Mouse (Mus musculus): ENCODE data around the gene Slc46a3. TPM values are rescaled to one million over a fixed set of nuclear protein-coding genes. Genes with fewer than 3 reads are reported as not detected.

The Slc46a3 gene
- polyA plus RNA-seq, 1 experiment from 2014 or later: 1.7 TPM

DNA sequence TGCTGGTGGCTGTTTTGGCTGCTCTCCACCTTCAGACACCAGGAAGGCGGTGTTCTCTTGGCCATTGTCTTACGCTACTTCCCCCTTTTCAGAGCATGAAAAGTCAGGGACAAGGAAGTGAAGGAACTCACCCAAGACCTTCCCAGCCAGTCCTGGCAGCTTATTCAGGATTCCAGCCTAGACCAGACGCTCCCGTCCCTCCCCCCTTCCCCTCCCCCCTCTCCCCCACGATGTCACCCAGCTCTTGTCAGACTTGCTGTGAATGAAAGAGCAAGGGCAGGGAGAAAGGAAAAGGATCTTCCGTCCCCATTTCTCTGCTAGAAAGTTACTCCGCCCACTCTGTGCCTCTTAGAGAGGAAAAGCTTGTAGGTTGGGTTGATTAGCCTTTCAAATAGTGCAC, 51.3 kb downstream of the Slc46a3 start:
- no peak overlapping the region for H3K9ac ChIP-seq (ENCODE audit: low read length)
- no peak overlapping the region for H3K4me2 ChIP-seq (ENCODE audit: low read depth, severe bottlenecking)
- no peak for DNase-seq (ENCODE audit: low spot score)
- H3K4me1 ChIP-seq (ENCODE audit: control insufficient read depth, insufficient read depth, low read length): no peaks in the 10 kb centered on the region
- H3K36me3 ChIP-seq (ENCODE audit: control insufficient read depth, insufficient read depth, low read length): no peaks in the 10 kb centered on the region
- ATAC-seq (ENCODE audit: insufficient number of reproducible peaks, low FRiP score, low TSS enrichment, low read depth): no peak
- H3K9me3 ChIP-seq (ENCODE audit: control insufficient read depth, low read length): no peaks in the 10 kb centered on the region
- WGBS: 56% methylated on average over 7 of the region's 7 CpGs
- no peak overlapping the region for H3K27ac ChIP-seq (replicated peaks; ENCODE audit: low read depth, low read length)
- no peak overlapping the region for H3K4me3 ChIP-seq (ENCODE audit: low read depth, low read length)
- H3K27me3 ChIP-seq (ENCODE audit: control insufficient read depth, insufficient read depth, low read length): no peaks in the 10 kb centered on the region

DNA sequence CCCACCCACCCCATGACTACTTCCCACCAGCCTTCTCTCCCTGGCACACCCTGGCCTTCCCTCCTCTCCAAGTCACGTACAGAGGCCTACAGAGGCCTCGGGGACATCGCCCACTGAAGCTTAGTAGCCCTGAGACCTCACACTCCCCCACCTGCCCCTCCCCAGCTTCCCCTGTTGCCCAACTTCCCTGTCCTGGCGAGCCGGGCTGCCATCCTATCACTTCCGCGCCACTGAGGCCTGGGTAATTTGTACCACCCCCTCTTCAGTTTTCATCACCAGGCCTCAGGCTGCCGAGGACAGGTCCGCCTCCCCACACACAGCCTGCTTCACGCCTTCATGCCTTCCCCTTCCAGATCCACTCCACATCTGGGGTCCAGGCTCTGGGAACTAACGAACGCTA, 55.2 kb downstream of the Slc46a3 start:
- Histone ChIP-seq H3K4me1 (ENCODE audit: control insufficient read depth, insufficient read depth, low read length) (no peaks in the 10 kb centered on the region), H3K4me3 (ENCODE audit: low read depth, low read length) (no peak overlapping the region), H3K4me2 (ENCODE audit: low read depth, severe bottlenecking) (no peak overlapping the region), H3K27me3 (ENCODE audit: control insufficient read depth, insufficient read depth, low read length) (no peaks in the 10 kb centered on the region), H3K9me3 (ENCODE audit: control insufficient read depth, low read length) (no peaks in the 10 kb centered on the region), H3K27ac (replicated peaks; ENCODE audit: low read depth, low read length) (no peak overlapping the region), H3K9ac (ENCODE audit: low read length) (no peak overlapping the region), H3K36me3 (ENCODE audit: control insufficient read depth, insufficient read depth, low read length) (no peaks in the 10 kb centered on the region)
- no peak for ATAC-seq (ENCODE audit: insufficient number of reproducible peaks, low FRiP score, low TSS enrichment, low read depth)
- 70% methylated on average over 12 of the region's 12 CpGs for whole genome bisulfite sequencing
- DNase-seq (ENCODE audit: low spot score): no peak

DNA sequence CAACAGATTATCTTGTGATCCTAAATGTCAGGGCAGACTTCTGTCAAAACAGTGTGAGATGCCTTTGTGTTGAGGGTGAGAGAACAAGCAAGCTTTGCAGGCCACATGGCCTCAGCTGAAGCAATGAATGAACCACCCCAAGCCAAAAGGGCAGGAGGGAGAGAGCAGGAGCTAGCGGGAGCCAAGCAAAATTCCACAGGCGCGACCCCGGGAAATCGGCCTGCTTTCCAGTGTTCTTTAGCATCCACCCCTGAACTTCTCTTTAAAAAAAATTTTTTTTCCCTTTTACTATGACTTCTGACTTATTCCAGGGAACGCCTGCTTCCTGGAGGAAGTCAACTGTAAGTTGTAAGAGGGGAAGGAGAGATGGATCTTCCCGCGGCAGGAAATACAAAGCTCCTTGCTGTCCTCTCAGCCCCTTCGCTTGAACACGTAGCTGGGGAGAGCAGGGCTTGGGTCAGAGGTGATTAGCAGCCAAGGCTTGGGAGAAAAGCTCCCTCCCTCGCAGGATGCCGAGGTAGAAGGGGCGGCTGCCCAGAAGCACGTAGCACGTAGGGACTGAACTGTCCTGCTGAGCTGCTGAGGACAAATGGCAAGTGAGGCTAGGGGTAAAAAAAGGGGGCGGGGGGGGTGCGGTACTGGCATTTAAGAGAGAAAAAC, 59.6 kb downstream of the Slc46a3 start:
- ATAC-seq (ENCODE audit: insufficient number of reproducible peaks, low FRiP score, low TSS enrichment, low read depth) (no peak), DNase-seq (ENCODE audit: low spot score) (peak; percentile 39)
- Histone ChIP-seq H3K4me2 (ENCODE audit: low read depth, severe bottlenecking) (0 out of 2 replicates have a peak overlapping the region, but pooled peaks have one; percentile 21), H3K36me3 (ENCODE audit: control insufficient read depth, insufficient read depth, low read length) (no peaks in the 10 kb centered on the region), H3K4me1 (ENCODE audit: control insufficient read depth, insufficient read depth, low read length) (no peaks in the 10 kb centered on the region), H3K27ac (replicated peaks; ENCODE audit: low read depth, low read length) (no peak overlapping the region), H3K9ac (ENCODE audit: low read length) (no peak overlapping the region), H3K4me3 (ENCODE audit: low read depth, low read length) (no peak overlapping the region), H3K9me3 (ENCODE audit: control insufficient read depth, low read length) (no peaks in the 10 kb centered on the region), H3K27me3 (ENCODE audit: control insufficient read depth, insufficient read depth, low read length) (no peaks in the 10 kb centered on the region)
- WGBS: 6% methylated on average over 17 of the region's 17 CpGs

DNA sequence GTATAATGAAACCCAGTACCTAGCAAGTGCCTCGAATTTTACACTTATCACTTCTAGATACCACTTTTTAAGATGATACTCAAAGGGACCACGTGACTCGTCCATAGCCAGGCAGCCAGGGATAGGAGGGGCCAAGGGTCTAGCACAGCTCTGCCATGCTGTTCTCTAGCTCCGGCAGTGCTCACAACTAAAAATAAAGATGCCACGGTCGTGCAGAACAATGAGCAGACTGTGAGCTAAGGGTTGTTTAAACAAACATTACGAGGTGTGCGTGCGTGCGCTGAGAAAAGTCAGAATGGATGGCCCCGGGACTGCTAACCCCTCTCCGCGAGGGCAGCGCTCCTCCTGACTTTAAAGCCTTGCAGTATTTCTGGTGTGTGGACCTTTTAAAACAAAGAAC, 61.8 kb downstream of the Slc46a3 start:
- no peak overlapping the region for H3K27ac ChIP-seq (replicated peaks; ENCODE audit: low read depth, low read length)
- DNase-seq (ENCODE audit: low spot score): no peak
- WGBS: 61% methylated on average over 14 of the region's 14 CpGs
- no peaks in the 10 kb centered on the region for H3K36me3 ChIP-seq (ENCODE audit: control insufficient read depth, insufficient read depth, low read length)
- H3K9ac ChIP-seq (ENCODE audit: low read length): no peak overlapping the region
- no peak overlapping the region for H3K4me3 ChIP-seq (ENCODE audit: low read depth, low read length)
- H3K4me1 ChIP-seq (ENCODE audit: control insufficient read depth, insufficient read depth, low read length): no peaks in the 10 kb centered on the region
- H3K9me3 ChIP-seq (ENCODE audit: control insufficient read depth, low read length): no peaks in the 10 kb centered on the region
- H3K27me3 ChIP-seq (ENCODE audit: control insufficient read depth, insufficient read depth, low read length): no peaks in the 10 kb centered on the region
- H3K4me2 ChIP-seq (ENCODE audit: low read depth, severe bottlenecking): no peak overlapping the region
- no peak for ATAC-seq (ENCODE audit: insufficient number of reproducible peaks, low FRiP score, low TSS enrichment, low read depth)

DNA sequence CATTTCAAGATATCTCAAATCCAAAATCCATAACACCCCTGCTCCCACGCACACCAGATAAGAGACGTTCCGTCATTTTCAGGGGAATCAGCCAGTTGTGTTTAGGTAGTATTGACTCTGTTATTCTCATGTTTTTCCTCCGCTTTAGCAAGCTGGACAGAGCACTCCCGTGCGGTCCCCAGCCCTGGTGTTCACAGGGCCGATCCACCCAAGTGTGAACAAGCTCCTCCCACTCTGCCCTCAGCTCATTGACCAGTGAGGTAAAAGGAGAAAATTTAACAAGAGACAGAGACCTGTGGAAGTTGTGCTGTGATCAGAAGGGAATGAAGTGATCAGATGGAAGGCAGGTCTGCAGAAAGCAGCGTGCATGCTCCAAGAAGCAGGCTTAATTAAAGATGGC, 65.8 kb downstream of the Slc46a3 start:
- Histone ChIP-seq H3K4me2 (ENCODE audit: low read depth, severe bottlenecking) (no peak overlapping the region), H3K27me3 (ENCODE audit: control insufficient read depth, insufficient read depth, low read length) (no peaks in the 10 kb centered on the region), H3K36me3 (ENCODE audit: control insufficient read depth, insufficient read depth, low read length) (no peaks in the 10 kb centered on the region), H3K9ac (ENCODE audit: low read length) (no peak overlapping the region), H3K9me3 (ENCODE audit: control insufficient read depth, low read length) (no peaks in the 10 kb centered on the region), H3K4me1 (ENCODE audit: control insufficient read depth, insufficient read depth, low read length) (no peaks in the 10 kb centered on the region), H3K27ac (replicated peaks; ENCODE audit: low read depth, low read length) (no peak overlapping the region), H3K4me3 (ENCODE audit: low read depth, low read length) (no peak overlapping the region)
- WGBS: 78% methylated on average over 8 of the region's 8 CpGs
- DNase-seq (ENCODE audit: low spot score) (no peak), ATAC-seq (ENCODE audit: insufficient number of reproducible peaks, low FRiP score, low TSS enrichment, low read depth) (no peak)

Other genes starting within 250 kb of the Slc46a3 start
- gene Flt1, start 168.8 kb downstream of the Slc46a3 start, polyA plus RNA-seq (2014; fragmentation: Nextera tagmentation; extraction: Ambion mirVana): 10.9 and 11.4 TPM in 2 replicates
- gene Pomp, start 34.4 kb downstream of the Slc46a3 start, polyA plus RNA-seq (2014; fragmentation: Nextera tagmentation; extraction: Ambion mirVana): 500 and 518 TPM in 2 replicates
- 4.0 and 4.2 TPM in 2 replicates for gene Mtus2, start 62.5 kb upstream of the Slc46a3 start, polyA plus RNA-seq (2014; fragmentation: Nextera tagmentation; extraction: Ambion mirVana)

Data from limb, embryonic 11.5 days (tissue).